Mouse (Mus musculus) lung, postnatal 0 days (tissue): ENCODE measurements around the gene Gsg1.

Experiments
- CTCF ChIP-seq: IDR thresholded peaks from 2 replicates; pipeline ENCODE4 v1.5.1; 2016; ENCODE audit warnings: antibody characterized with exemption, mild to moderate bottlenecking
- EP300 ChIP-seq: IDR thresholded peaks from 2 replicates; pipeline ENCODE4 v1.6.1; 2016; ENCODE audit warnings: antibody characterized with exemption, mild to moderate bottlenecking, control low read depth

GRCm38 (mm10) chr6:135223786-135224416, 30.2 kb downstream of the Gsg1 start:
- TF ChIP-seq CTCF: no peak
- TF ChIP-seq EP300: no peak
